Mouse (Mus musculus) frontal cortex, postnatal 36 days (tissue): ENCODE measurements around the gene Zfp420.

Experiments used
- DNase-seq, 2 experiments: peaks; one replicate each; pipeline ENCODE4 v3.0.0; 2022; ENCODE audit warnings: low spot score in 2 of 2

Zfp420 gene

DNA sequence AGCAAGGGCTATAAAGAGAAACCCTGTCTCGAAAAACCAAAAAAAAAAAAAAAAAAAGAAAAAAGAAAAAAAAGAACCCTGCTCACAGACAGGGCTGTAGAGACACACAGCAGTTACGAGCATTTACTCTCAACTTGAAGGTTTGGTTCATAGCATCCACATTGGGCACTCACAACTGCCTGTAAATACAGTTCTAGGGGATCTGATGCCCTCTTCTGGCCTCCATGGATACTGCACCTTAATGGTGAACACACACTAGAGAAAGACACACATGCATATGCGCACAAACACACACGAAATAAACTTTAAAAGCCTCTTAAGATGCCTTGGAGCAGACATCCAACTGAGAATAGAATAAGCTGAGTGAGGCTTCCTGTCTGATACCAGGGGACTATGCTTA is 38.6 kb downstream of the Zfp420 start:
- DNase-seq: no peak

- DNase-seq: no peak
These were observed 44.3 kb downstream of the Zfp420 start for GRCm38 (mm10) chr7:29904101-29904500.

DNA sequence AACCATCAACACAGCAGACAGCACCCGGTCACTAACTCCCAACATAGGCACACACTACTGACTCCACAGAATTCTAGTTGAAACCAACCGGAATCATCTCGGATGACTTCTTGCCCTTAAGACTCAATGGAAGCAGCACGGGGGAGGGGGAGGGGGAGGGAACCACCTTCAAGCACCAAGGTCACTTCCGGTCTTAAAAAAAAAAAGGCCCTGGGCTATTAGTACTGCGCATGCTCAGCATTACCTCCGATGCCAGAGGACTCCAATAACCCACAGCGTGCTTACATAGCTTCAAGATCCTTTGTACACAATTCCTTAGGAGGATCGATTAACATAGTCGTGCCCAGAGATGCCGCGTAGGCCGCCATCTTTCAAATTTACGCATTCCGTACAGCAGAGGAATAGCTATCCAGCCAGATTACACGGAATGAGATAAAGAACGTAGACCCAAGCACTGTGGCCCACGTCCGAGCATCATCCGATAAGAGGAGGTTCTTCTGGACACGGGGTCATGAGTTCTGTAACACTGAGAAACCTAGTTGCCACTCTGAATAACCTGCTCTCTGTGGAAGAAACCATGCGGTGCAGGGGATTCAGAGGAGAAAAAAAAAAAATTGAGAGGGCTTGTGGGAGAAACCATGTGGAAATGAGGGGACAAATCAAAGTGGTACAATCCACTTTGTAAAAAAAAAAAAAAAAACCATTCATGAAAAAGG is 46.3 kb downstream of the Zfp420 start, which contains the start of gene Zfp27:
TSS of gene Zfp27 (minus strand) at position 607 of the 716 bp plus-strand sequence.
- peak; percentile 74 to 75 for DNase-seq

- DNase-seq: peak in 1 of 2 experiments; percentile 12
These were observed 46.9 kb downstream of the Zfp420 start for GRCm38 (mm10) chr7:29906682-29907058.

- no peak for DNase-seq
These were observed 47.4 kb downstream of the Zfp420 start for GRCm38 (mm10) chr7:29907206-29907605.

GRCm38 (mm10) chr7:29908130-29908950 is 48.6 kb downstream of the Zfp420 start, which contains the start of gene Zfp383:
Gene Zfp383, plus strand, starts transcription at chr7:29908223.
- peak; percentile 86 to 88 for DNase-seq

GRCm38 (mm10) chr7:29910252-29910651 is 50.5 kb downstream of the Zfp420 start:
- no peak for DNase-seq

- no peak for DNase-seq
These were observed 52.4 kb downstream of the Zfp420 start for GRCm38 (mm10) chr7:29912172-29912571.

DNA sequence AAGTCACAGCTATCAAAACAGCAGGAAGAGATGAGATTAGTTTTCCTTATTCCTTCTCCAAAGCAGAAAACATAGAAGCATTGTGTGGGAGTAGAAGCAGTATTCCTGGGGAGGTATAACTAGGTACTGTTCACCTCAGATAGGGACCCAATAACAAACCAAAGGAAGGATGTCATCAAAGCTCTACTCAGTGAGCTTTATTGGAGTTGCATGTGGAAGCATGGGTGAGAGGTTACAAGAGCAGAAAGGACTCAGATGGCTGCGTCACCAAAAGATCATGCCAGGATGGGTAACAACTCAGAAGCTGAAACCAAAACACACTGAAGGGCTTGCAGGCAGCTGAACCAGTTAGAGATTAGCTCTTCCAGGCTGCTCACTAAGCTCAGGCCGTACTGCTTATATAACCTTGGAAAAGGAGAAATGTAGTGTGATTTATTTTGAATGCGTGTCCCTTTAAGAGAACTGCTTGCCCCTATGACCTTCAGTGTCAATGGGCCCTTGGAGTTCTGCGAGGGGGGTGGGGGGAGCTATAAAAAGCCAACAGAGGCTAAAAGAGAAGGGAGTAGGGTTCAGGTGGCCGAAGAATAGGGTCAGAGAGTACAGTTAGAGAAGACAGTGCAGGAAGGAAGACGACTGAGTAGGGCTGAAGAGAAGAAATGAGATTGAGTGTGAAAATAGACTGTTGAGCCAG is 57.7 kb downstream of the Zfp420 start:
- no peak for DNase-seq

GRCm38 (mm10) chr7:29918062-29918453 is 58.3 kb downstream of the Zfp420 start:
- DNase-seq: no peak

DNA sequence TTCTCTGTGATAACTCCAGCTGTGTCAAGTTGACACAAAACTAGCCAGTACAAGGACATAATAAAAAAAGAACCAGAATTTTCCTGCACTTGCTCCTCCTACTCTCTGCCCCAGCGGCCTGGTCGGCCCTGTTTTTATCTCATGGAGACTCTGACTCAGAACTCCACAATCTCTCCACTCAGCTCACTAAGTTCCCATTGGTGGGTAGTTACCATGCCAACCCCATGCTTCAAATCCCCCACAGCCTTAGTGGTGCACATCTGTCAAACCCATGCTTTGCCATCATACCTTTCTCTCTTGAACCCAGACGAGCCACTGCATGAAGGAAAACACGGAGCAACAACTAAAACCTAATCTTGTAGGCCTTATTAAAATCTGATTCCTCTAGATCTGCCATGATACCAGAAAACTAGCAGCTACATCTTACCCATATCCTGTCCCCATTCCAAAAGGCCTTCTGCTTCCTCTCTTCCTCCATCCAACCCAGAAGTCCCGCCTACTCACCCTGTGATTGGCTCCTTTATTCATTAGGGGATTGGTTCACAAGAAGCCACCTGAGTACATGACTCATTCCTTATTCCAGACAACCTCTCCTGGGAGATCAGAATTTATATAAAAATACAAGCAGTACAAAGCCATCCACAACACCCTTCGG is 61.8 kb downstream of the Zfp420 start:
- peak in 1 of 2 experiments; percentile 23 for DNase-seq

DNA sequence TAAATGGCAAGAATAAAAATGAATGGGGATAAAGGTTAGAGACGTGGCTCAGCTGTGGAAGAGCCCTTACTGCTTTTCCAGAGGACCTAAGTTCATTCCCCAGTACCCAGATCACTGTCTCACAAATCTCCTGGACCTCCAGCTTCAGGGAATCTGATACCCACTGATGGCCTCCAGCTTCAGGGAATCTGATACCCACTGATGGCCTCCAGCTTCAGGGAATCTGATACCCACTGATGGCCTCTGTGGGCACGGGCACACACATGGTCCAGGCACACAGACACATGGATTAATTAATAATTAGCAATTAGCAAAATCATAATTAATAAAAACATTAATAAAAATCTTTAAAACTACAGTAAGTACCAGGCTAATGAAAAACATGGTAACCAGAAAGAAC is 63.0 kb downstream of the Zfp420 start:
- DNase-seq: no peak
